Mouse (Mus musculus): ENCODE measurements around the gene Pigg. TPM values are rescaled to one million over a fixed set of nuclear protein-coding genes. Genes with fewer than 3 reads are reported as not detected.

The Pigg gene
- total and polyA plus RNA-seq, 3 experiments: 6.7 to 11.2 TPM; not detected in 1

GRCm38 (mm10) chr5:108337385-108337784 lies 25.0 kb downstream of the Pigg start (continued):
- no peak; the same call in 1 of the 2 replicates for TF ChIP-seq MYC (IDR thresholded peaks at IDR 0.05; ENCODE audit: low read depth, low read length)

GRCm38 (mm10) chr5:108338049-108338448 lies 25.6 kb downstream of the Pigg start:
- Histone ChIP-seq H3K27ac (ENCODE audit: control insufficient read depth, low read depth, low read length) (peak overlapping the region; percentile 58; the same call in 1 of the 2 replicates), H3K36me3 (ENCODE audit: control insufficient read depth in 1 of 2, insufficient read depth in 2 of 2, low read length in 2 of 2) (peaks cover 6 to 27% of the 10 kb centered on the region in 2 experiments), H3K9ac (ENCODE audit: control insufficient read depth, low read depth, low read length, poor library complexity, severe bottlenecking) (no peak overlapping the region), H3K79me2 (ENCODE audit: control insufficient read depth, insufficient read depth, low read length, poor library complexity) (no peaks in the 10 kb centered on the region), H3K27me3 (ENCODE audit: control insufficient read depth in 1 of 2, insufficient read depth in 2 of 2, low read length in 2 of 2) (no peaks in the 10 kb centered on the region), H3K4me1 (ENCODE audit: control insufficient read depth in 1 of 2, insufficient read depth in 2 of 2, low read length in 2 of 2) (peaks cover 17 to 30% of the 10 kb centered on the region in 2 experiments), H3K4me3 (ENCODE audit: control insufficient read depth in 1 of 2, insufficient read depth in 1 of 2, low read depth in 2 of 2, low read length in 2 of 2) (no peak overlapping the region), H3K9me3 (replicated peaks; ENCODE audit: insufficient read depth, low read length) (no peaks in the 10 kb centered on the region)
- peak; percentile 56 for DNase-seq (ENCODE audit: low read depth, low spot score)
- TF ChIP-seq MAX (IDR thresholded peaks at IDR 0.05; ENCODE audit: low read length): no peak
- TF ChIP-seq SIN3A (IDR thresholded peaks at IDR 0.05; ENCODE audit: low read length): peak; percentile 83

GRCm38 (mm10) chr5:108343680-108344170 lies 31.3 kb downstream of the Pigg start:
- Histone ChIP-seq H3K4me1 (ENCODE audit: control insufficient read depth in 1 of 2, insufficient read depth in 2 of 2, low read length in 2 of 2) (no peaks in the 10 kb centered on the region), H3K36me3 (ENCODE audit: control insufficient read depth in 1 of 2, insufficient read depth in 2 of 2, low read length in 2 of 2) (peaks cover 0 to 5% of the 10 kb centered on the region in 2 experiments; a peak in 2 of 4 replicates)
- TF ChIP-seq RAD21 (IDR thresholded peaks at IDR 0.05; ENCODE audit: low read depth, low read length) (no peak), KAT2A (conservative IDR thresholded peaks at IDR 0.05; ENCODE audit: low read depth, low read length) (no peak), ZNF384 (IDR thresholded peaks at IDR 0.05; ENCODE audit: low read depth, low read length) (no peak), TBP (IDR thresholded peaks at IDR 0.05; ENCODE audit: low read depth, low read length) (no peak), HCFC1 (IDR thresholded peaks at IDR 0.05; ENCODE audit: low read depth, low read length) (no peak), EP300 (IDR thresholded peaks at IDR 0.05; ENCODE audit: low read depth in 1 of 2, low read length in 2 of 2) (no peak), MAX (IDR thresholded peaks at IDR 0.05; ENCODE audit: low read length) (no peak), MAFK (IDR thresholded peaks at IDR 0.05; ENCODE audit: borderline replicate concordance, low read depth, low read length) (no peak), E2F4 (IDR thresholded peaks at IDR 0.05; ENCODE audit: borderline replicate concordance, low read depth, low read length) (no peak)

More at GRCm38 (mm10) chr5:108343680-108344170, 31.3 kb downstream of the Pigg start:
- H3K27ac ChIP-seq (ENCODE audit: control insufficient read depth, low read depth, low read length): no peak overlapping the region
- no peaks in the 10 kb centered on the region for H3K9me3 ChIP-seq (replicated peaks; ENCODE audit: insufficient read depth, low read length)
- H3K27me3 ChIP-seq (ENCODE audit: control insufficient read depth in 1 of 2, insufficient read depth in 2 of 2, low read length in 2 of 2): no peaks in the 10 kb centered on the region
- H3K79me2 ChIP-seq (ENCODE audit: control insufficient read depth, insufficient read depth, low read length, poor library complexity): no peaks in the 10 kb centered on the region
- DNase-seq (ENCODE audit: low read depth, low spot score): no peak
- no peak overlapping the region for H3K4me3 ChIP-seq (ENCODE audit: control insufficient read depth in 1 of 2, insufficient read depth in 1 of 2, low read depth in 2 of 2, low read length in 2 of 2)
- no peak overlapping the region for H3K9ac ChIP-seq (ENCODE audit: control insufficient read depth, low read depth, low read length, poor library complexity, severe bottlenecking)

Measured in MEL (cell line).